Mouse (Mus musculus): Measurements from ENCODE around the gene Cacna2d3. TPM values are rescaled to one million over a fixed set of nuclear protein-coding genes. Genes with fewer than 3 reads are reported as not detected.

Gene Cacna2d3
- total RNA-seq, 2 experiments from 2014 or later, result not detected

DNA sequence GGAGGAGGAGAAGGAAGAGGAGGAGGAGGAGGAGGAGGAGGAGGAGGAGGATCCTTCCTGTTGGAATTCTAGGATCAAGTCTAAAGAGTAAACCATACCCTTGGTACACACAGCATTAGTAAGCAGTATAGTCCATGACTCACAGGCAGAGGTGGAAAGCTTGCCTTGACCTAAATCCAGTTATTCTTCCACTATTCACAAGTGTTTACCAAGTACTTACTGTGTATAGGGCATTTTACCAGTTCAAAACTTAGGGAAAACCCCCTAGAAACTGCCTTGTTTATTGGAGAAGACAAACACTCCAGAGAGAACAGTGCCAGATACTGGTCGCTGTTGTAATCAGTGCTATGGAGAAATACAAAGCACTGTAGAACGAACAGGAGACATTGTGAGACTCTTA lies 443.3 kb downstream of the Cacna2d3 start:
- no peak for ATAC-seq (ENCODE audit: poor library complexity, severe bottlenecking)

DNA sequence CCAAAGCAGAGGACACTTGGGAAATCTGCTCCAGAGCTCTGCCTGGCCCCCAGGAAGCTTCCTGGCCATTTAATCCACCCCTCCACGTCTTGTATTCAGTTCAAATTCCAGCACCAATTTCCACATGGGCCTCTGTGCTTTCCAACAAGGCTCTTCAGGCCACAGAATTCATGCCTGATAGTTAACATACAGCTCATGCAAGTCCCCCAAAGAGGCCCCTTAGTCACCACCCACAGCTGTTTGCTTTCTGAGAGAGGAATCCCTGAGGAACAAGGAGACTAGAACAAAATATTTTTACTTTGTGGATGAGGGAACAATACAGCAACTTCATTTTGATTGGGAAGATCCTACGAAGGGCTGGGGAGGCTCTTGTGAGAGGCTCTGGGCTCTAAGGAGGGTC lies 444.0 kb downstream of the Cacna2d3 start:
- no peak for ATAC-seq (ENCODE audit: poor library complexity, severe bottlenecking)

DNA sequence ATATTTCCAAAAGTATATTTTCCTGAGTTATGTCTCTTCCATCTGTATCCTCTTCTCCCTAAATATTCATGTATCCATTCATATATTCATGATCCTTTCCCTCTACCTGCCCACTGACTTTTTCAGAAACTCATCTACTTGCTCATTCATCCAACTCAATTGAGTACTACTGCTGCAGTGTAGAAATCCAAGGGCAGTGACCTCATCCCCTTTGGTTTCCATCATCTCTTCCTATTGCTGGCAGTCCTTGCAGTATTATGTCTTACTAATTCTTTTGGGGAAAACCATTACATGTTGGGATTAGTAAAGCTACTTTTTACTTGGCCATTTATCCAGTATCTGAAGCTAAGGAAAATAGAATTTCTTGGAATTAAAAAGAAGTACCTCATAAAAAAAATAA lies 447.8 kb downstream of the Cacna2d3 start:
- no peak for ATAC-seq (ENCODE audit: poor library complexity, severe bottlenecking)

DNA sequence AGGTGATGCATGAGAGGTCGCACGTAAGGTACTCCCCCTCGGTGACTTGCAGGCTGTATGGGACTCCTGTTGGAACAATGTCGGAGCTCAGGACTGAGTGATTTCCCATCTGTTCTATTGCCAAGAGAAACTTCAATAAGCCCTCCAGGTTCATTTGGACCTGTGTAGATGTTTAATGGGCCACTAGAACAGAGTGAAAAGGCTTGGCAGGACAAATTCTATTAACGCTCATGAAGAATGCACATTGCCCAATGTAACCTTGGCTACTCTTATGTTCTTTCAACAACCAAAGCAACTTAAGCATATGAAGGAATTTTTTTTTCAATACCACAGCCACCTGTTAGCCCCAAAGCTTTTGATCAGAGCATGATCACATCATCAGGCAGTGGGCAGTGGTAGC lies 451.1 kb downstream of the Cacna2d3 start:
- no peak for ATAC-seq (ENCODE audit: poor library complexity, severe bottlenecking)

DNA sequence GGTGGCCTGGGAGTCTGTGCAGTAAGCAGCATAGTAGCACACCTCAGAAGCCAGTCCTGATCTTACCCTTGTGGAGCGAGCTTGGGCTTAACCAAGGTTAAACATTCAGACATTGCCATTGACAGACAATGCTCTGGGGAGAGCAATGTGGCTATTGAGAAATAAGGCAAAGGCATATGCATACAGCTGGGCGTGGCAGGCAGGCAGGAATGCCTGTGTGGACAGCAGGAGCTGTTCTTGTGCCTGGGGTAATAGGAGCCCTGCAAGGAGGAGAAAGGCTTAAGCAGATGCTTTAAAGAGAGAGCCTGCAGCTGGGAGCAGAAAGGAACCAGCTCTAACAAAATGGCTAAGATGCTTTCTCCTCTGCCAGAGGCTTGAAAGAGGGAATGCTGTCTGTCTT lies 451.8 kb downstream of the Cacna2d3 start:
- no peak for ATAC-seq (ENCODE audit: poor library complexity, severe bottlenecking)

DNA sequence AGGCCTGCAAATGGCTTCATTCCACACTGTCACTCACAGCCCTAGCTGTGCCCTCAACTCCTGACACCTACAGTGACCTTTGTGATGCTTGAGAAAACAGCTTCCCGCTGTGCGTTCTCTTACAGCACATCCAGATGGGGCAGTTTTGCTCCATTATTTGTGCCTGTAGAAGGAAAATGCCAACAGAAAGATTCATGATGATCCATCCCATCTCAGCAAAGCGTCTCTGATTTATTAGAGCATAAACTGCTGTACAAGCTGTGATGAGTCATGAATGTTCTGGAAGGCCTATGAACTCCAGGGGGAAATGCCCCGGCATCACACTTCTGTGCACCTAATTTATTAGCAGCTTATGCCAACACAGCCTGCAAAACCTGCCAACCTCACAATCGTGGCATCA lies 453.1 kb downstream of the Cacna2d3 start:
- no peak for ATAC-seq (ENCODE audit: poor library complexity, severe bottlenecking)

DNA sequence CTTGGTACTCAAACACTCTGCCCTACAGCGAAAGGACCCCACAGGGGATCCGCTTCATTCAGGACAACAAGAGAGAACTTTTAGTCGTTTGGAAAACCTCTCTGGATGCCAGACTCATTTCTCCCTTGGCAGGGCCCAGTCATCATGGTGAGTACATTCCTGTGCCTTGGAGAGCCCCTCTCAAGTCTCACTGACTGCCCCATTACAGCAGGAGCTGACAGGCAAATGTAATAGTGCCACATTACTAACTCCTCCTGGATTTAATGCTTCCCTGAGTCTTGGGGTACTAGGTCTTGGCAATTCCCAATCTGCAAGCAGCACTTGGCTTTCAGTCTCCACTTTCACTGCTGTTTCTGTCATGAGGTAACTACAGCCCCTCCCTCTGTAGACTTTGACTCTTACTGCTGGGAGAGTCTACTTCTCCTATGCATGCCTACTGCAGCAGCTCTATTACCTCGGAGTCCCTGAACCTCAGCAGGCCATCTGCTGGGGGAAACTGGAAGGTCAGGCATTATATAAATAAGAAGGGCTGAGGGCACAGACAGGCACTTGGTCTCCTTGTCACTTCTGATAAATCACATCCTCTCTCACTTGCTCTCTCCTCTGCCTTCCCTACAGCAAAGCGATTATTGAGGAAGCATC lies 454.3 kb downstream of the Cacna2d3 start:
- ATAC-seq (ENCODE audit: poor library complexity, severe bottlenecking), result no peak

DNA sequence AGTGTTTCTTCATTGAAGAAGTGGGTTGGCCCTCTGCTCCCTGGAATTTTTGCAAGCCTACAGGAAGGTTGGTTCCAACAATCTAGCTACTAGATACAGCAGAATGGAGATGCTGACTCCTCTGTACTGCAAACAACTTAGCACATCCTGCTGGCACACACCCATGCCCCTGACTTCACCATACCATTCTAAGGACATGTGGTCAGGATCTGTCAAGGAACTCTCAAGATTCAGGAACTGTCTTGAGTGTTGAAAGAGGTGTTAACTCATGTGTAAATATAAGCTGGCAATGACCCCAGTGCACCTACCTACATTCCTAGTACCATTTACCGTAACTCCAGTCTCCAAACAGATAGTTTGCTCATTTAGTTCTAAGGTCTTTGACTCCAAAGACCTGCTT lies 461.0 kb downstream of the Cacna2d3 start:
- no peak for ATAC-seq (ENCODE audit: poor library complexity, severe bottlenecking)

DNA sequence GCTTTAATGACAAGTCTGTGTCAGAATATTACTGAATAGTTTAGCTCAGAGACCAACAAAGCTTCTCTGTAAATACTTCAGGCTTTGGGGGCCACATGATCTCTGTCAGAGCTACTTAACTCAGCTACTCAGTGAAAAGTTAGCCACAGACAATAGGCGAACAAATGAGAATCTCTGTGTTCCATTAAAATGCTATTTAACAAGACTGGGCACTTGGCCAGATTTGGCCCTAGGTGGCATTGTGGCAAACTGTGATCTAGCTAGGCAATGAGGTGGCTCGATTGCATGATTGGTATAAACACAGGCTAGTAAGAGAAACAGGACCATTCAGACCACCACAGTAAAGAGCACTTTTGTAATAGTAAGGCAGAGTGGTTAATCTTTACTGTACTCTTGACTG lies 478.1 kb downstream of the Cacna2d3 start:
- ATAC-seq (ENCODE audit: poor library complexity, severe bottlenecking), result no peak

DNA sequence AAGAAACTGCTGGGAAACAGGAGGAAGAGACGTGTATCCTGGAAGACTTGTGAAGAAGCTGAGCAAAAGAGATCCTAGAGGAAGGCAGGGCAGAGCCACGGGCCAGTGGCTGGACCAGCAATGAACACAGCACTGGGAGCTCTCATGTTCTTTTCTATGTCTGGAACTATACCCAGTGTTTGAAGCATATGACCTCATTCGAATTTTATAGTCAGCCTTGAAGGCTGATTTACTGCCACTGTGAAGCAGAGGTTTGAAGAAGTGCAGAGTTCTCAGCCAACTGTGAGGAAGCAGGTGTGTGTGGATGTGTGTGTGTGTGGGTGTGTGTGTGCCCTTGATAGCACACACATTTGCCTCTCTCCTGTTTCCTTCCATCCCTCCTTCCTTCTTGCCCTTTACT lies 483.2 kb downstream of the Cacna2d3 start:
- ATAC-seq (ENCODE audit: poor library complexity, severe bottlenecking), result no peak

DNA sequence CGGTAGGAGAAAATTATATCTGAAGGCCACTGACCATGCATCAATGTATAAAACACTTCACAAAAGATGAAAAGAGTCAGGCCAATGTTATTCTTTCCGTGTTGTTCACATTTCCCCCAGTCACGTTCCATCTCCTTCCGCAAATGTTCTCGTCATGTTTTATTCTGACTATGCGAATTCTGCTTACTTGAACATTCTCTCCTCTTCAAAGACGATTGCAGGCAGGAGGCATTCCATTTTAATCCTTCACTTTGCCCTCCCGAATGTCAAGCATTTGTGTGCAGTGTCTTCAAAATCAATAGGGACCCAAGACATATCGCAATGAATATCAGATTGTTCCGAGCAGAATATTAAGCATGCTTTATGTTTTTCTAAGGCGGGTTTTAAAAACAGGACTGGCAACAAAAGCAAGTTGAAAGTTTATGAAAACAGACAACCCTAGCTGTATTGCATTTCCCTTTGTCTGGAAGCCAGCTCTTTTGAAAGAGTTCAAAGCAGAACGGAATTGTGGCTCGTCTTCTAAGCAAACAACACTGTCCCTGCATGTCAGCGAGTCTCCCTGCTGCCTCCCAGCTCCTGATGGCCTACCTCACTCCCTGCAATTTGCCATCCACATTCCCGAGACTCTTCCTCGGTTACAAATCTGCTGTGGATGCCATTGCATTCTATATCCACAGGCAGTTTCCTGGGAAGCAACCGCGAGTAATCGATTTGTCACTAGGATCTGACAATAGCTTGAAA lies 492.5 kb downstream of the Cacna2d3 start:
- no peak for ATAC-seq (ENCODE audit: poor library complexity, severe bottlenecking)

DNA sequence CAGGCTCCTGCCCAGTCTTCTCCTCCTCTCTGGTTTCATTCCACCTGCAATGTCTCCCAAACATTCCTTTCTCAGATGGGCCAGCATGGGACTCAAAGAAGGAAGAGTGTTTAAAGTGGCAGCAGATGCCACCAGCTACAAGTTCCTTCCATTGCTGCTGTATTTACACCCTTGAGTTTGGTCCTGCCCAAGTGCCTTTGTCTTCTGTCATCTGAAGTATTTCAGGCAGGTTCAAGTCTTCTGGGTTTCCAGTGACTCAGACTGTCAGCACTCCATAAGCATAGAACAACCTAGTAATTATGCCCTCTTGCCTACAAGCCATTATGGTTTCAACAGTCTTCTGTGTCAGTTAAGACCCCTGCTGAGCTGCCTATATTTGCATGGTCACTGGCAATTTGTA lies 493.2 kb downstream of the Cacna2d3 start:
- no peak for ATAC-seq (ENCODE audit: poor library complexity, severe bottlenecking)

DNA sequence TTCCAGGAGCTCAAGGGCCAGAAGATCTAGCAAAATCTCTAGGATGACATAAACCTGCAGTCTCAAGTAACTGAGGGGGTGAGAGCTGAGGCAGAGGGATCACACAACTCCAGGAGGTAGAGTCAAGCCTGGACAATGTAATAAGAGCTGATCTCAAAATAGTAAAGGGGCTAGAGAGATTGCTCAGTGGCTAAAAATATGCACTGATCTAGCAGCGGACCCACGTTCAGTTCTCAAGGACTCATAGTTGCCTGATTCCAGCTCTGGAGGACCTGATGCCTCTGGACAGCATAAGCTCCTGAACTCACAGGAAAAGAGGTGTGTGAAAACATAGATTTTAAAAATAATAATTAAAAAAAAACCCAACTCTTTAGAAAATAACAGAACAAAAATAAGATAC lies 493.7 kb downstream of the Cacna2d3 start:
- ATAC-seq (ENCODE audit: poor library complexity, severe bottlenecking), result no peak

DNA sequence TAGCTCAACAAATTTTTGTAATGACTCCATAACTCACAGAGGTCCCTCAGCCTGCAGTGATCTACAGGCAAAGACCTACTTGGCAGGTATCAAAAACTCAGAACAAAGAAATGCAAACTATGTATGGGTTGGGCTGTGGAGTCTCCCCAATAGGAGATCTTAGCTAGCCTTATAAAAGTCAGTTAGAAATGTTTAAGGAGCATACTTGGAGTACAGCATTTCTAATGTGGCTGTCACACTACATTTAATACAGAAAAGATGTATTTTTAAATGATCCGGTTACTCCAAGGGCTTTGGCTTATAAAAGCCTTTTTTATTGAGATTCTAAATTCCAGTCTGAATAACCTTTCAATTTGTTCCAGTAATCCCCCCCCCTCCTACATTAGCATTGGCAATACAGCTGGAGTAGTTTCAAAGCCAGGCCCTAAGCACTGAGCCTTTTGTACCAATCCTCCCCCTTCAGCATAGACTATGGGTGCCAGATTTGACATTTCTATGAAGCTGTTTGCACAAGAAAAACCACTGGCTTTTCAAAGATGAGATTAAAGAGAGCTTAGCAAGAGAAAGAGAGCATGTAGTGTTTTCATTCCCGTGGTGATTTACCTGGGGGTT lies 495.8 kb downstream of the Cacna2d3 start:
- ATAC-seq (ENCODE audit: poor library complexity, severe bottlenecking), result no peak

DNA sequence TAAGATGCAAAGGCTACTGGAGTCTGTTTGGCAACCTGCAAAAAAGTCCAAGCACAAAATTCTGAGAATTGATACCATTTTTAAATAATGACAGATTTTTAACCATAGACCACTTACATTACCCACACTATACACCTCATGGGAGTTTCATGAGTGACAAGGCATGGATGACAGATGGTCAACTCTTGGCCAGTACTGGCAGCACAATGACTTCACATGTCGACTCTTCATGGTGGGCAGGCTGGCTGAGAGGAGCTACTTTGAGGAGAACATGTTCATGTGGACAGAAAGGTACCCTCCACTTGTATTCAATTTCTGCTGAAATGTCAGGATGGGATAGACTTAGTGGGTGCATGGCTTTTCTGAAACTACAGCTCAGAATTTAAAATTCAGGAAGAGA lies 498.7 kb downstream of the Cacna2d3 start:
- ATAC-seq (ENCODE audit: poor library complexity, severe bottlenecking), result no peak

DNA sequence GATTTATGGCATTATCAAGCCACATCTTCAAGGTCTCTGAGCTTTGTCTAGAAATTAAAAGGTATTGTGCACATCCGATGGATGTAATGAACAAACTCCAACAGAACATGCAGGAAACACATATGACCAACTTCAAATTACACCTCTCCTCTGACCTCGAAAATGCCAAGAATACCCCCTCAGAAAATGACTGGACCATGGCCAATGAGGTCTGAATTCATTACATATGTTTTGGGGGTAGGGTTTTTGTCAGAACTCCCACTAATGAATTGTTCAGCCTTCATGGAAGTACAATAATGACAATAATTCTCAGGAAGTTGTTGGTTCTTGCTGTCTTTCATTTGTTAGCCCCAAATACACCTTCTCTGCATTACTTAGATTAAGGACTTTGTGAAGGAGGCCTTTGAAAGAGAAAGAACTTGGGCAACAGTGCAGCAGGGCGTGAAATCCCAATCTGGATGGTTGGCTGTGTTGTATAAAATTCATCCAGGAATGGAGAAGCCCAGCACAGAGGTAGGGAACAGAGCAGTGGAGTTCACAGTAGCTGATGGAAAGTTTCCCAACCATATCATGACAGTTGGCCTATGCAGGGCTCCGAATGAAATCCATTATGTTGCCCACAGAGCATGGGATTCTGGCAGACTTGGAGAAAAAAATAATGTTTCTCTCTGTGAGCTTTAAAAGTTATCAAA lies 499.3 kb downstream of the Cacna2d3 start:
- ATAC-seq (ENCODE audit: poor library complexity, severe bottlenecking), result no peak

DNA sequence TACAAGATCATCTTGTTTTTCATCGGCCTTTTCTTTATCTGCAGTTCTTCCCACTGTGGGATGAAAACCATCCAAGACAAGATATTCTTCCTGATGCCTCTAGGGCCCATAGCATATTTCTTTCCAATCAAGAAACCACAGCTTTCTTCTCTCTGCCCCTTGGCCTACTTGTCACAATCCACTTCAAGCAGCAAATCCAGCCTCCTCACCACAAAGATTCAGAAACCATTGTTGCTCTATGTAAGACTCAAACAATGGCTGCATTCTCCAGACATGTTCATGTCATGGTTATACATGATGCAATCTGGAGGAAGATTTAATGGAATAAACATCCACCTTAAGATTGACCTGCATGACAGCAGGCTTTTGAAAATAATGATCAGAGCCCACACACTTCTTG lies 505.6 kb downstream of the Cacna2d3 start:
- no peak for ATAC-seq (ENCODE audit: poor library complexity, severe bottlenecking)

DNA sequence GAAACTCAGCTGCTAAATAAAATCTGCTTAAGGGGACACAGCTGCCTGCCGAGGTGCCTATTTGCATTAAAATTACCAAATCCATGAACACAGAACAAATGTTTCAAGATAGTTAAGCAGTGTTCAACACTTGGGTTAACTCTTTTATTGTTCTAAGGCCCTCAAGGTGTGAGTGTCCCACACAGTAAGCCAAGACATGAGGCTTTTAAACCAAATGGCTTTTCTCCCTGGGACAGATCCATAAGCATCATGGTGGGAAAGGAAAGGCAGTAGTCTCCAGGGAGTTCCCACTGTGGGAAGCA lies 516.7 kb downstream of the Cacna2d3 start:
- no peak for ATAC-seq (ENCODE audit: poor library complexity, severe bottlenecking)

DNA sequence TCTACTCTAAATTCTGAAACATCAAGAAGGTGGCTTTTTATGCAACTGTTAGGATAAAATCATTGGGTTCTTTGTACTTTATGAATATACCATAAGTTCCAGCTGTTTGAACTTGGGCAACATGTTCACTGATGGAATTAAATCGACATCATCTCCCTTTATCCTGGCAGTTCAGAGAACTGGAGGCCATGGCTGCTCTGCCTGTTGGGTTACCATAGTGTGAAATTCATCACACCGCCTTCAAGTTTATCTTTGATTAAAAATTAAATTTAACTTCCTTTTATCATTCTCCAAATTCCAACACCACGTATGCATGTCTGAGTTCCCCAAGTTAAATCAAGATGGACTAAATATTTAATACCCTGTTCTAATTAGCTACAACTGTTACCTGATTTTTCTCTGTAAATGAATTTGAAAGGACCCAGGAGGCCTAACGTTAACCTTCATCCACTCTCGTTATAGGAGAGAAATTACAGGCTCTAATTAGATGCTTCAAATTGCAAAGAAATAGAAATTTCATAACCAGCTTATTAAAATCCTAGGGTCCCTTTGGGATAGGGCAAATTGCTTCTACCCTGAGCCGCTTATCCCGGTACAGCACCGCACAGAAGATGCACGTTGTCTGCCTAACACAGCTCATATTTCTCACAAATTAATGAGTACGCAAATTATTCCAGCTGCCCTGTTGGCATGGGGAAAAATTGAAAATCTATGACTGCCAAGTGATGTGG lies 517.3 kb downstream of the Cacna2d3 start:
- no peak for ATAC-seq (ENCODE audit: poor library complexity, severe bottlenecking)

DNA sequence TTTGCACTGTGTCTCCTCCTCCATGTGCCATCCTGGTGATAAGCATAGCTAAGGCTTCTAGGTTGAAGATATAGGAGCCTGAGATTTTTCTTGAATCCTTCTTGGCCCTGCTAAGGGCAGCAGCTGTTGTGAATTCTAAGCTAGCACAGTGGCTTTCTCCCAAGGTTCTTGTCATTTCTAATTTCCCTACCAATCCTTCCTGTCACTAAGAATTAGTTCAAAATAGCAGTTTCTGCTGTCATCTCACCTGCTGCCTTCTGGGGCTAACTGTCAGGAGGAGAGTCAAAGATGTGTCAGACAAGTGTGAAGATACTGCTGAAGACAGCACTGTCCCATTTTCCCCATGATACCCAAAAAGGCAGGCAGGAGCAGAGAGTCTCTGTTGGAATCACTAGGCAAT lies 525.5 kb downstream of the Cacna2d3 start:
- ATAC-seq (ENCODE audit: poor library complexity, severe bottlenecking), result no peak

DNA sequence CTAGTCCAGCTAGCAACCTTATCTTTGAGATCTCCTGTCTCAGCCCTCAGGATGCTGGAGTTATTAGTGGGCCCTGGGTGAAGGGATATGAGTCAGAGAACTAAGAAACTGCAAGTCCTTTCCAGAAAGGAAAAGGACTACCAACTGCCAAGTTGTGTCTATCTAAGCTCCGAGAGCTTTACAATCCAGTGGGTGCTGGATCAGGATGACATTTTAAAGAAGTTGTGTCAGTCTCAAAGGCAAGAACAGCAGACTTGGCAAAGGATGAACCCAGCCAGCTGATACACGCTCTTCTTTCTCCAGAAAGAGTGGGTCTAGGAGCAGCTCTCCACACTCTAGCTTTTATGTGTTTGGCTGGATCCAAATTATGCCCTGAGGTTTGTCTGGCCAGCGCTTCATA lies 530.2 kb downstream of the Cacna2d3 start:
- ATAC-seq (ENCODE audit: poor library complexity, severe bottlenecking), result no peak
